Mouse (Mus musculus): Measurements from ENCODE around the gene Arpc5l.

The Arpc5l gene

GRCm38 (mm10) chr2:39004880-39005435 lies at the start of gene Arpc5l:
TSS of gene Arpc5l (plus strand) at chr2:39005348.
- DNase-seq = peak; percentile 97

GRCm38 (mm10) chr2:38956062-38956461 lies 49.1 kb upstream of the Arpc5l start:
- DNase-seq = no peak

DNA sequence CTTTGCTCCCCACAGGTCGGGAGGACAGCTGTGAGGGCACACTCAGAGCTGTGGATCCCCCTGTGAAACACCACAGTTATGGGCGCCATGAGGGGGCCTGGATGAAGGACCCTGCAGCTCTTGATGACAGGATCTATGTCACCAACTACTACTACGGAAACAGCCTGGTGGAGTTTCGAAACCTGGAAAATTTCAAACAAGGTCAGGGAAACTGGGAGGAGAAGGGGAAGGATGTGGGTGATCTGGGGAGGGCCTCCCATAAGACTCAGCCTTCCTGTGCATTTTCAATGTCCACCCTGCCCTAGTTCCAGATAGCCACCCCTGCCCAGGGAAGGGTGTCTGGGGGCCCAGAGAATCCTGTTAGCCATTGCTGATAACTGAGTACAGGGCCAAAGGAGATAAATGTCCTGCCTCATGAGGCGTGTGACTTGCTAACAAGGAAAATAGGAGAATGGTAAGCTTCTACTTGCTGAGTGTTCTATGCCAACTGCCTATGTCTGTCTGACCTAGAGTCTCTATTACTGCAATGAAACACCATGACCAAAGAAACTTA lies 47.4 kb upstream of the Arpc5l start:
- DNase-seq = no peak

- peak; percentile 76 for DNase-seq
These were observed 41.0 kb upstream of the Arpc5l start for GRCm38 (mm10) chr2:38964198-38964597.

DNA sequence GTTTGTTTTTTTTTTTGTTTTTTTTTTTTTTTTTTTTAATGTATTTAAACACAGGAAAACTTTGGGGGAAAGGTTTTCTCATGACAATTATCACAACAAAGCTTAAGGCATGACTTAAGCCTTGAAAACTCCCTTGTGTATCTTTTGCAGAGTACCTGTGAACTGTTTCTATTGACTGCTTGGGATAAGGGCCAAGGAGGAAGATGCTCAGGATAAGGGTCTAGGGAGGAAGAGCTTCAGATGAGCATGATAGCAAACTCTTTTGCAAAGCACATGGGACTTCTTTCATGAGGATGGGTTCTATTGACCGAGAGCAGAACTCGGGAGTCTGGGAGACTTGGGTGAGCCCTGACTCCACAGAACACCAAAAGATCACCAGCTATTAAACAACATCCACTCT lies 35.5 kb upstream of the Arpc5l start:
- DNase-seq = no peak

- no peak for DNase-seq
These were observed 35.1 kb upstream of the Arpc5l start for GRCm38 (mm10) chr2:38970057-38970456.

- no peak for DNase-seq
These were observed 31.9 kb upstream of the Arpc5l start for GRCm38 (mm10) chr2:38973223-38973622.

DNA sequence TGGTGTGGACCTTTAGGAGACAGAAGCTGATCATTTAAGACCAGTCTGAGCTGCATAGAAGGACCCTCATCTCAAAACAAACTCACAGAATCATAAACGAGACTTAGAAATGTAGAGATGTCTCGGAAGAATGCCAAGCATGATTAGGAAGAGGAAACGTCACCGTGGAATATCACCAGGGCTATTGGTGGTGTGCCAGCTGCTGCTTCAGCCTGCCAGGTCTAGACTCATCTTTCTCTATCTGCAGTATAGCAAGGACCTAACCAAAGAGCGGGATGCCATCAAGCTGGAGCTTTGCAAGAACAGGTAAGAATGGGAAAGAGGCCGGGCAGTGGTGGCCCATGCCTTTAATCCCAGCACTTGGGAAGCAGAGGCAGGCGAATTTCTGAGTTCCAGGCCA lies 31.4 kb upstream of the Arpc5l start:
- DNase-seq = no peak

GRCm38 (mm10) chr2:38974171-38974570 lies 31.0 kb upstream of the Arpc5l start:
- no peak for DNase-seq

- no peak for DNase-seq
These were observed 30.0 kb upstream of the Arpc5l start for GRCm38 (mm10) chr2:38975181-38975580.

- no peak for DNase-seq
These were observed 29.0 kb upstream of the Arpc5l start for GRCm38 (mm10) chr2:38975941-38976805.

DNA sequence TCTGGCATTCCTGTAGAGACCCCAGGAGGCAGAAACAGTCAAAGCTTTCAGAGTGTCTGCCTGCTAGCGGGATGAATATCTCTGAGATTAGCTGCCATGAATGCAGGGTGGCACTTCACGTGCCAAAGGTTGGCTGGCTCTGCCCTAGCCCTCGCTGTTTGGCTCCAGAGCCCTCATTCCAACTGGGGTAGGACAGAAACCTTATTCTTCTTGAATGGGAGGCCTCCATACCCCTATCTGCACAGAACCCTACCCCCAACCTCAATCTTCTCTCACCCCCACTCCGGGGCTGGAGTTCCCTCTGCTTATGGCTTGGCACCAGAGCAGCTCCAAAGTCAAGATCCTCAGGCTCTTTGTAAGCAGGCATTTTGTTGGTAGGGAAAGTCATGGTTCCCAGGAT lies 27.3 kb upstream of the Arpc5l start:
- no peak for DNase-seq

- DNase-seq = no peak
These were observed 21.7 kb upstream of the Arpc5l start for GRCm38 (mm10) chr2:38983456-38983855.

GRCm38 (mm10) chr2:38986580-38986979 lies 18.6 kb upstream of the Arpc5l start:
- DNase-seq = no peak

GRCm38 (mm10) chr2:38987371-38987770 lies 17.8 kb upstream of the Arpc5l start:
- no peak for DNase-seq

GRCm38 (mm10) chr2:38987803-38988510 lies 17.2 kb upstream of the Arpc5l start:
- no peak for DNase-seq

- DNase-seq = no peak
These were observed 16.2 kb upstream of the Arpc5l start for GRCm38 (mm10) chr2:38988929-38989328.

- no peak for DNase-seq
These were observed 13.1 kb upstream of the Arpc5l start for GRCm38 (mm10) chr2:38992004-38992403.

DNA sequence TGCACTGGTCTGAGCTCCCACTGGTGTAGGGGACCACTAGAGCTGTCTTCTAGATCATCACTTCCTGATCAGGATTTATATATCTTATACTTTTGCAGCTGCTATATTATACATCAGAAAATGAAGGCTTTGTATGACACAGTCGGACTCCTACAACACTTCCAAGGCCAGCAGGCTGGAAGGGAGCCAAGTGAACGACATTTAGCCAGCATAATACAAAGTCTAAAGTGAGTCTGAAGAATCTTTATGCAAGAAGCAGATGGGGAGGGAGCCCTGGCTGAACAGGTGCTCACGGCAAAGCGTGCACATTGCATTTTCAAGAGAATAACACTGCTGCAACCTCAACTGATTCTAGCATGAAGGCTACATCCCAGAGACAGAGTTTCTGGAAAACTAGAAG lies 12.7 kb upstream of the Arpc5l start:
- no peak for DNase-seq

GRCm38 (mm10) chr2:38997386-38998374 lies 7.5 kb upstream of the Arpc5l start, which contains the start of gene Wdr38:
TSS of gene Wdr38 (plus strand) at chr2:38997476.
- peak; percentile 90 for DNase-seq

- DNase-seq = no peak
These were observed 5.8 kb upstream of the Arpc5l start for GRCm38 (mm10) chr2:38999381-38999780.

GRCm38 (mm10) chr2:38999910-39000586 lies 5.1 kb upstream of the Arpc5l start:
- DNase-seq = no peak

All from embryo, embryonic 11 days (tissue).